Mouse (Mus musculus) frontal cortex, postnatal 25 days (tissue): ENCODE data around the gene Tspan9.

Experiments
- DNase-seq, 2 experiments: peaks; one replicate each; pipeline ENCODE4 v3.0.0; 2022; ENCODE audit warnings: low spot score in 2 of 2

Gene Tspan9

DNA sequence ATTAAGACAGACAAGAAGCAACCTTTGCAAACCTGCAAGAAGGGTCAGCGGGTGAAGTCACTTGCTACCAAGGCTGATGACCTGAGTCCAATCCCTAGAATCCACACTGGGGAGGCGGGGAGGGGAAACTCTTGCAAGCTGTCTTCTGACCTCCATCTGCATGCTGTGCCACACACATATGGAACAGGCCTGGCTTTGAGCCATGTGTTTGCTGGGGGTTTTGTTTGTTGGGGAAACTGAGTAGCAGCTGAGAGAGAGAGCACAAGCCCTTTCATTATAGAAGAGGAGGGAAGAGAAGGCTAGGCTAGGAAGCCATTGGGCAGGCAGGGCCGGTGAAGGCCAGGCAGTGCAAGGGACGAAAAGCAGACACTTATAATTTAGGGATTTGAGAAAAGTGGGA lies 123.3 kb downstream of the Tspan9 start:
- no peak for DNase-seq

GRCm38 (mm10) chr6:128019119-128019518 lies 124.3 kb downstream of the Tspan9 start:
- DNase-seq = no peak

DNA sequence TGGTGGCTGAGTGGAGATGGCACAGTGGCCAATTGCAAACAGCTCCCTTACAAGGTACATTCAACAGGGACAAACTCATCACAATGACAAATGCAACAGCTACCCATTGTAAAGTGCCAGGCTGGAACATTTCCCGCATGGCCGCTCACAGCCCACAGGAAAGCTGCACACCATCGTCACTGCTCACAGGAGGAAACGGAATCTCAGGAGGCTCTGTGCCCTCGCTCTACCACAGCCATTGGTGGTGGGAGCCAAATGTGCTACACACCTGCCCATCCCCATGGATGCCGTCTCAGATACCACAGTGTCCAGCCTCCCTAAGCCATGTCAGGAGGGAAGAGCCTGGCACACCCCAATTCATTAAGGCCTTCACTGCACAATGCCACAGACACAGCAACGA lies 128.1 kb downstream of the Tspan9 start:
- no peak for DNase-seq

GRCm38 (mm10) chr6:128011781-128012180 lies 131.6 kb downstream of the Tspan9 start:
- no peak for DNase-seq

- no peak for DNase-seq
Measured at GRCm38 (mm10) chr6:128011071-128011477, 132.3 kb downstream of the Tspan9 start.

DNA sequence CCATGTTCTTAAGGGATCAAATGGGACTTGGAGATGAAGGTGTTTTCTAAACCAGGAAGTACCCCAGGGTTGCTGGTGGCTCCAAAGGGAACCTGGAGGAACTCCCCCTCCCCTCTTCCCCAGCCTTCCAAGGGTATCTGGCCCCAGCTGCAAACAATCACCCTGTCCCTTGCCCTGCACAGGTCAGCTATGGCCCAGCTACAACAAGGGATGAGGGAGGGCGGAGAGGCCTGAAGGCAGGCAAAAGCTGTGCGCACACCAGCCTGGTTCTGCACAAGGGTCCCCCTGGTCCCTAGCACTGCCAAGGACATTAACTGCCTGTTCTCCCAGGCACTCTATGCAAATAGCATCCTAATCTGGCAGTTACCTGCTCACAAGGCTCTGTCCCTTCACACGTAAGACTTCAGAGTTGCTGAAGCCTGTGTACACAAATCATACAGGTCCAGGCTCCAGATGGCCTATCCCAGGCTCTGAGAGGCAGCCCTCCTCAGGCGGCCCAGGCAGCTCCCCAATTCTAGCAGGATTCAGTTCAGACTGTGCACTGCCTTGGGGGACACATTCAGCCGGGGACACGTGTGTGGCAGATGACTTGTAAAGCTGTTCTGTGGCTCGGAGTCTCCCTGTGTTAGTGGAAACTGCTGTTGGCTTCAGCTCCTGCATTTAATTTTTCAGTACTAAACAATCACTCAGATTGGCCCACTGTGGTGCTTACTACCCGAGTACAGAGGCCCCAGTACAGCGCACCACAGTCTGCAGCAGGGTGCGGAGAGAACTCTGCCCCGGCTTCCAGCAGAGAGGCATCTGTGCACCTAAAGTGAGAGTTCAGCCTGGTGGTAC lies 133.0 kb downstream of the Tspan9 start:
- no peak for DNase-seq

GRCm38 (mm10) chr6:128007982-128008562 lies 135.3 kb downstream of the Tspan9 start:
- no peak for DNase-seq

- DNase-seq = no peak
Measured at GRCm38 (mm10) chr6:128007241-128007701, 136.1 kb downstream of the Tspan9 start.

GRCm38 (mm10) chr6:128006156-128006555 lies 137.2 kb downstream of the Tspan9 start:
- no peak for DNase-seq

GRCm38 (mm10) chr6:128004544-128004943 lies 138.8 kb downstream of the Tspan9 start:
- no peak for DNase-seq

DNA sequence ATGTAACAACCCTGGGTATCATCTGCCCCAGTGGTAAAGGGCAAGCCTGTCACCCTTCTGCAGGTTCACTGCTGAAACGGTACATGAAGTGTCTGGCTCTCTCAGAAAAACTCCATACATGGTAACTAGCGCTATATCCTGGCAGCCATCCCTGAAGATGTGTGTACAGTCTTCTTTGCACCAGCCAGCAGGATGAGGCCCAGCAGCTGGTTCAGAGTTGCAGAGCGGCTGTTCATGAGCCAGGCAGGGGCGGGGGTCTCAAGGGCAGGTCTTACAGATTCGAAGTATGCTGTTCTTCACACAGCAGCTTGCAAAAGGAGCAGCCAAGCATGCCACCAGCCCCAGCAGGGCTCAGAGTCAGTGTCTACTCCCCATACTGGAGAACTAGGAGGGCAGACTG lies 139.9 kb downstream of the Tspan9 start:
- no peak for DNase-seq

GRCm38 (mm10) chr6:128002667-128003066 lies 140.7 kb downstream of the Tspan9 start:
- DNase-seq = no peak

- no peak for DNase-seq
Measured at GRCm38 (mm10) chr6:128002104-128002503, 141.3 kb downstream of the Tspan9 start.

GRCm38 (mm10) chr6:128001587-128001986 lies 141.8 kb downstream of the Tspan9 start:
- DNase-seq = no peak

DNA sequence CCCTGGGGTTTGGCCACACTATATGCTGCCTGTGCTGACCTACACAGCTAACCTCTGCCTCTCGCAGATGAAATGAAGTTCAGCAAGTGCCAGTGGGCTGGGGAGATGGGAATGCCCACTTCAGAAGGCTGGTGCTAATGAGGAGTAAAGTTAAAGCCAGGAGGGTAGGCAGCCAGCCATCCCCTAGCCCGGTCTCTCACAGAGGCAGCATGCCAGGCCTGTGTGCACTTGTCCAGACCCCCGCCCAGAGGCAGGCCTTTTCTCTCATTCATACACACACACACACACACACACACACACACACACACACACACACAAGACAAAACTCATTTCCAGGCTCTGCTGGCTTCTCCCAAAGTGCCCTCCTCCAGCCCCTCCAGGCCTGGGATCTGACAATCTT lies 142.6 kb downstream of the Tspan9 start:
- no peak for DNase-seq

- no peak for DNase-seq
Measured at GRCm38 (mm10) chr6:127999118-127999517, 144.3 kb downstream of the Tspan9 start.

GRCm38 (mm10) chr6:127996928-127997327 lies 146.5 kb downstream of the Tspan9 start:
- no peak for DNase-seq

- no peak for DNase-seq
Measured at GRCm38 (mm10) chr6:127992993-127993392, 150.4 kb downstream of the Tspan9 start.

GRCm38 (mm10) chr6:127991509-127992176 lies 151.8 kb downstream of the Tspan9 start:
- no peak for DNase-seq

- DNase-seq = peak; percentile 50 to 64
Measured at GRCm38 (mm10) chr6:127989624-127990212, 153.7 kb downstream of the Tspan9 start.

- no peak for DNase-seq
Measured at GRCm38 (mm10) chr6:127988944-127989494, 154.4 kb downstream of the Tspan9 start.

GRCm38 (mm10) chr6:127987374-127987773 lies 156.0 kb downstream of the Tspan9 start:
- DNase-seq = no peak
